Mouse (Mus musculus) urinary bladder, postnatal 36 days (tissue): Measurements from ENCODE around the gene Ganab.
"Not testable (repeated sequence)": the region's sequence is repeated elsewhere in the genome, so short reads cannot be mapped to it uniquely, and the experiment has no call there.

Experiments used
- DNase-seq, 2 experiments: peaks; one replicate each; pipeline ENCODE4 v3.0.0; 2022; ENCODE audit warnings: low spot score in 2 of 2, mixed read lengths in 1 of 2

The Ganab gene

DNA sequence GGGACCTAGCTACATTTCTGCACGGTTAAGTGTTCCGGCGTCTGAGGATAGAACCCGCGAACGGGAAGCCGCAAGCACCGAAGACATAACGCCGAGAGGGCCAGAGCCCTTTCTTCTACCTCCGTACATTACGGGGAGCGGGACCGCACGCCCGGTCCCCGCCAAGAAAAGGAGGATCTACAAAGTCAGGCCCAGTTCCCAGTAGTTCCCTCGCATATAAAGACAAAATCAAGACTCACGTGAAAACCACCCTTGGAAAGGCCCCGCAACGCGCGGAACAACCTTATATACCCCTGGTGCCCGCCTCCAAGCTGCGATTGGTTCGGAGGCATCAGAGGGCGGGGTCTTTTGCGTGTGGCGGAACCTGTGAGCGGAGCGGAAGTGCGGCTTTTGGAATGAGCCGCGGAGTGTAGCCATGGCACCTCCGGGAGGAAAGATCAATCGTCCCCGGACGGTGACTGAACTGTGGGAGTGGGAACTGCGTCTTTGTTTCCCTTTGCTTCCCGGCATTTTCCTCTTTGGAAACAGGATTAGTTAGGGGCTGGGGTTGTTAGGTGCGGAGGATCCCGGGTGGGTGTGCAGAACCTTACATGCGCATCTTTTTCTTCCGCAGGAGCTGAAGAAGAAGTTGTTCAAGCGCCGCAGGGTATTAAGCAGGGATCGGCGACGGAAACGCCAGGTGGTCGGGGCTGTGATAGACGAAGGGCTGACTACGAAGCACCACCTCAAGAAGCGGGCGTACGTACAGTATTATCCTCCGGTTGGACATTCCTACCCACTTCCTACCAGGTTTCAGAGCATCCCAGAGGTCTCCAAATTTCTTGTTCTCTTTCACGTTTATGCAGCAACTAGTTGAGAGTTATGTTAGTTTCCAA is 9.1 kb upstream of the Ganab start, which contains the start of the genes 1810009A15Rik and Gm49416:
TSS of gene 1810009A15Rik (plus strand) at position 343 of the 875 bp plus-strand sequence.
TSS of gene Gm49416 (plus strand) at position 416 of the 875 bp plus-strand sequence.
- DNase-seq, result peak; percentile 86 to 95

DNA sequence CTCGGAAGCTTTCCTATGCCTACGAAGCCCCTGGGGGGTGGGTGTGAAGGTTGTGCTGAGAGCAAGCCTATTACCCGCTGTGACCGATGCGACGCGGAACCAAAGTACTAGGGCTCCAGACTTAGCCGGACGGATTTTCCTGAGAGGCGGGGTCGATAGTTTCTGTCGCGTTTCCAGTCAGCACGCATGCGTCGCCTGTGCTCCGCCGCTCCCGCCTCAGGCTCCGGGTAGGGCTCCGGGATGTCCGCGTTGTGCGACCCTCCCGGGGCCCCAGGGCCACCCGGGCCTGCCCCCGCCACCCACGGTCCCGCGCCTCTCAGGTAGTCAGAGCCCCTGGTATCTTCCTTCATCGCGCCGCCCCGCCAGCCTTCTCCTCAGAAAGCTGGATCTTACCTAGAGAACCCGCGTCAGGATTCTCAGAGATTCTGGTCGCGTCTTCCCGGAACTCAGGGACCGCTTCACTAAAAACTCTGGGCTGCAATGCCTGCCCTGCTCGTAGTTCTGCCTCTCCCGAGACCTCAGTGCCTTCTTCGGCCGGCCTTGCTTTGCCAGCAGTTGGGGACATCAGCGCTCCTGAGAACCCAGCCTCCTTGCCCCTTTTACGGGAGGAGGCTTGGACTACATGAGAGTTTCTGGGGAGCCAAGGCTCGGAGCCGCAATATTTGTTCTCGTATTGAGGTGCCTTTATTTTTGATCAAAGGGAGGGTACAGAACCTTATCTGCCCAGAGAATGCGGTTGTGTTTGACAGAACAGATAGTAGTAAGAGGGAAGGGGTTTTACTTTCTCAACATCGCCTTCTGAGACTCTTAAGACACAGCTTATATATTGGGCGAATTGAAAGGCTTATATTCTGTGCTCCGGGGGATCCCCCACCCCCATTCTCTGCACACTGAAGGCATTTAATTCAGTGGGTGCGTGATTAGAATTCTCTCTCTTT is 4.8 kb upstream of the Ganab start, which contains the start of gene Ints5:
TSS of gene Ints5 (plus strand) at position 177 of the 938 bp plus-strand sequence.
- peak; percentile 75 to 85 for DNase-seq

GRCm38 (mm10) chr19:8895397-8895960 is 2.4 kb upstream of the Ganab start:
- no peak for DNase-seq

DNA sequence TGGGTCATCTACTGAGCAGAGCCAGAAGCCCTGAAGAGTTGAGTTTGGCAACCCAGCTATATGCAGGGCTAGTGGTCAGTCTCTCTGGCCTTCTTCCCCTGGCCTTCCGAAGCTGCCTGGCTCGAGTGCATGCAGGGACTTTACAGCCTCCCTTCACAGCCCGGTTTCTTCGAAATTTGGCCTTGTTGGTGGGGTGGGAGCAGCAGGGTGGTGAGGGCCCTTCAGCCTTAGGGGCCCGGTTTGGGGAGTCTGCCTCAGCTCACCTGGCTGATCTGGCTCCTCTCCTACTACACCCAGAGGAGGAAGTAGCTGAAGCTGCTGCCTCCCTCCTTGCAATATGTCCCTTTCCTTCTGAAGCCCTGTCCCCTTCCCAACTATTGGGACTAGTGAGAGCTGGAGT is 1.6 kb upstream of the Ganab start:
- DNase-seq, result not testable (repeated sequence)

GRCm38 (mm10) chr19:8897211-8897864 is 533 bp upstream of the Ganab start:
- peak in 1 of 2 experiments; percentile 50 for DNase-seq

GRCm38 (mm10) chr19:8898576-8898975 is 705 bp downstream of the Ganab start:
- DNase-seq, result no peak

- no peak for DNase-seq
Measured at GRCm38 (mm10) chr19:8899079-8899478, 1.2 kb downstream of the Ganab start.

DNA sequence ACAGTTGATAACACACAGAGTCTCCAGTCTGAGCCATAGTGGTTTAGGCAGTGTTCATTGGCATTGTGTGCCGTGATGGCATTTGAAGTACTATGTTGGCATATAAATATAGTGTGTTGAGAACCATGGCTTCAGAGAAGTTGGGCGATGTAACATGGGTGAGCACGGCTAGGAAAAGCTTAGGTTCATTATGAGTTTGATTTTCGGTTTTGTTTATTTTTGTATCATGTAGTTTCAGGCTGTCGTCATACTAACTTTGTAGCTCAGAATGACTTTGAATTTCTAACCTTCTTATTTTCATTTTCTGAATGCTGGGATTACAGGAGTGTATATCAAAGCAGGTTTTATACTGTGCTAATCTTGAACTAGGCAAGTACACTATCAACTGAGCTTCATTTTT is 5.5 kb downstream of the Ganab start:
- DNase-seq, result no peak

DNA sequence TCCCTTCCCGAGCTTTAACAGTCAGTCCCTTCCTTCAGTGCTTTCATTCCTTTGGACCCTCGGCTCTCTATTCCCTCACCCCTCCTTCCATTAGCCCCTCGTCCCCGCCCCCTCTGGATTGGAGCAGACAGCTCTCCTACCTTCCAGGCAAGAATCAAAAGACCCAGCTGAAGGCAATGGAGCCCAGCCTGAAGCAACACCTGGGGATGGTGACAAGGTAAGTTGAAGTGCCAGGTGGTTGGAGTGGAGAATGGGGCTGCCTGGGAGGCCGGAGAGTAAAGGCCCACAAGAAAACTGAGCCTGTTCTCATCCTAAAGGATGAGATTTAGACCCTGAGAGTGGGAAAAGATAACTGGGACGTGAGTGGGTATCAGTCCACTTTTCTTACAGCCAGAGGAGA is 10.7 kb downstream of the Ganab start:
- DNase-seq, result no peak

DNA sequence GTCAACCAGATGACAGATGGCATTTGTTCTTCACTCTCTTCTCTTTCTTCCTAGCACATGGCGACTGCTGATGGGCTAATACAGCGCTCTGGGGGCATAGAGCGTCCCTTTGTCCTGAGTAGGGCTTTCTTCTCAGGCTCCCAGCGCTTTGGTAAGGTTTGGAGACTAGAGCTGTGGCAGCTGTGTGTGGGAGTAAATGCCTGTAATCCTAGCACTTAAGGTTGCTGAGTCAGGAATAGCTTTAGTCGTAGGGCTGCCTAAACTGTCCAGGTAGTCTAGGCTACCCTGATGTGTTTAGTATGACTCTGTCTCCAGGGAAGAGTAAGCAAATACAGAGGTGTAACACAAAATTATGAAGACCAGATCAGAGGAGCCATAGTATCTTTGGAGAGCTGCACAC is 13.9 kb downstream of the Ganab start:
- no peak for DNase-seq

GRCm38 (mm10) chr19:8914212-8914611 is 16.3 kb downstream of the Ganab start:
- DNase-seq, result no peak

DNA sequence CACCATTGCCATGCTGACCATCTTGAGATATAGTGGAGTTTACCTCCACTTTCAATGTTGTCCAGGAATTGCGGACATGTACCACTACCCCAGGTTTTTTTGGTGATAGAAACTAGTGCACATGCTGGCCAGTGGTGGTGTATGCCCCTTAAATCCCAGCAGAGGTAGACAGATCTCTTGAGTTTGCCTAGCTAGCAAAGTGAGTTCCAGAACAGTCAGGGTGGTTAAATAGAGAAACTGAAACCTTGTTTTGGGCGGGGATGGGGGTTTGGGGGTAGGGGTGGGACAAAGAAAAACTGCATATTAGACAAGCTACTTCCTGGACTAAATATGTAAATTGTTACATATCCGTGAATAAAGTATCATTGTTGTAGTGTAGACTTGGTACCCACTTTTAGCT is 21.1 kb downstream of the Ganab start:
- DNase-seq, result no peak

- DNase-seq, result no peak
Measured at GRCm38 (mm10) chr19:8919684-8920072, 21.8 kb downstream of the Ganab start.

DNA sequence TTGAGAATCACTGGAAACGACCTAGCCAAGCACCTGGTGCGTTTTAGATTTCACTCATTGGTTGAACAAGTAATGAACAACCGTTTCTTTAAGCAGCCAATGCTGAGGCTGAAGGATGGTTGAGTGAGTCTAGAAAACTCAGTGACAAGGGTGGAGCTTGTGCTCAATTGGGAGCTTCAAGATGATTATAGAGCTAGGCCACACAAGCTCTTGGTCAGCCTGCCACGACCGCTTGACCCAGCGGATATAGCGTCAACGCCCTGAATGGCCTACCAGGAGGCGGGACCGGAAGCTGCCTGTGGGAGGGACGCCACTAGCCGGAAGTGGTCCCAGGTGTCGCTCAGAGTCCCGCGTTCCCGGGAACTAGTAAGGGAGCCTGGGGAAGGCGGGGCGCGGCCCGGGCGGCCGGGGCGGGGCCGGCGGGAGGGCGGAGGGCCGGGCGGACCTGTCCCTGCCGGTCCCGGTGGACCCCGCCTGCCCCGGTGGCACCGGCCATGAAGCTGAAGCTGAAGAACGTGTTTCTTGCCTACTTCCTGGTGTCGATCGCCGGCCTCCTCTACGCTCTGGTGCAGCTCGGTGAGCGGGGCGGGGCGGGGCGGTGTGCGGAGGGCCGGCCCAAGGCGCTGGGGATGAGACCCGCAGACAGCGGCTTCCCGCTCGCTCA is 22.3 kb downstream of the Ganab start, which contains the start of gene B3gat3:
TSS of gene B3gat3 (plus strand) at position 302 of the 664 bp plus-strand sequence.
- DNase-seq, result peak; percentile 95 to 97

DNA sequence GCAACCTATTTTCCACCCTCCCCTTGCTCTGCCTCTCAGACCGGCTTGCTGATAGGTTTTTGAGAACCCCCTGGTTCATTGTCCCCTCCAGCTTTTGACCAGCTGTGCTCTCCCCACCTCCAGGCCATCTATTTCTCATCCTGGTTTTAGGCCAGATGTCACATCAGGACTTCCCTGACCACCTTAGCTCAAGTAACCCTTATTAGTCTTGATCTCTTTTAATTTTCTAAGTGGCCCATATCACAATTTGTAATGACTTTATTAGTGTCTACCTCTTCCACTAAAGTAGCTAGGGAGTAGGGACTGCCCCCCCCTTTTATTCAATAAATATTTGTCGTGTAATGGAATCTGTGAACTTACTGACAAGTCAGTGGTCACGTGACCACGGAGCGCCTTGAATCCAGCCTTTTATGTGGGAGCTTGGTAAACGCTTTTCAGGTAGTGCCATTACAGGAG is 23.0 kb downstream of the Ganab start:
- DNase-seq, result no peak

DNA sequence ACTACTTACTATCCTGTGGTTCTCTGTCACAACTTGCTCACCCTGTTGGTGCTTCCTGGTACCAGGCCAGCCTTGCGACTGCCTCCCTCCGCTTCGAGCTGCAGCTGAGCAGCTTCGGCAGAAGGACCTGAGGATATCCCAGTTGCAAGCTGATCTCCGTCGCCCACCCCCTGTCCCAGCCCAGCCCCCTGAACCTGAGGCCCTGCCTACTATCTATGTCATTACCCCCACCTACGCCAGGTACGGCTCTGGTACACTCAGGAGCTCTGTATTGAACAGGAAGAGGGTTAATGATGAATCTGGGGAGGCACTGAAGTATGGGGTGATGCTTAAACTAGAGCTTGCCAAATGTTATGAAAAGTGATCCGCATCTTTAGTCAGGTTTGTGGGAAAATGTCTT is 23.9 kb downstream of the Ganab start:
- no peak for DNase-seq

- DNase-seq, result no peak
Measured at GRCm38 (mm10) chr19:8926766-8927165, 28.9 kb downstream of the Ganab start.

- no peak for DNase-seq
Measured at GRCm38 (mm10) chr19:8927891-8928525, 30.1 kb downstream of the Ganab start.

DNA sequence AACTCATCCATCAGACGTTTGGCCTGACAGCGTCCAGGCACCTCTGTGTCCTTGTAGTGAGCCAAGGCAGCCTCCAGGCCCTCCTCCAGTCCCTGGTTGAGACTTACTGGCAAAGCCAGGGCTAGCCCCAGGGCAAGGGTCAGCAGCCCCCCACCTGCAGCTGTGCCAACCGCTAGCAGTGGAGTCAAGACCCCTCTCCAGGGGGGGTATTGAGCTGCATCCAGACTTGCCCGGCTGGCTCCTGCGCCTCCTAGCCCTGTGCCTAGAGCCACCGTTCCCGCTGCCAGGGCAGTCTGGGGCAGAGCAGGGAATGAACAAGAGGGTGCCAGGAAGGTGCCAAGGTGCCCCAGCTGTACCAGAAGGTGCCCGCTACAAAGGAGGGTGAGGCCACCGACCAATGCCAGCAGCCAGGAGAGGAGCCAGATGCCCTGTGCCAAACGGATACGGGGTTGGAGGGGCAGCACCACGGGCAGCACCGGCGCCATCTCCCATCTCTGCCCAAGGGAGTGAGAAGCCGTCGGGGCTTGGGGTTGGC is 30.9 kb downstream of the Ganab start:
- DNase-seq, result no peak
